Comparison of ENCODE assay signal across 21 mouse cellular contexts in the genomic region with DNA sequence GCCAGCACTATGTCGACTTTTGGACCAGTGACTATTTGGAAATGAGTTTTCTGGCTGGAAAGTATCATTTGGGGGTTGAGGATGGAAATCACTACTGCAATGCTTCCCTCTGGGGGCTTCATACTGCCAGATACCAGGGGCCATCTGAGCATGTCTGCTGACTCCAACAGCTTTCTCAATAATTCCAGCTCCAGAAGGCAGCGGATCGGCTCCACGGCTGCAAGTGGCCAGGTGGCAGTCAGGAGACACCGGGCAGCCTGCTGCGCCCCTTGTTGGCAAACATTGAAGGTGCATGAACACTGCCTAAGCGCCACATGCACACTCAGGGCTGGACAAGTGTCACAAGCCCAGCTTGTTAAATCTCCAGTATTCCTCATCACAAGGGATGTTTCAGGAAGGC. TPM values are rescaled to one million over a fixed set of nuclear protein-coding genes. Genes with fewer than 3 reads are reported as not detected.
DNase-seq lines count a peak whose midpoint lies in the region; ATAC-seq and TF ChIP-seq lines count a peak whose summit lies in the region.
"Had no signal": no experiment of that assay in that cellular context is flagged by ENCODE, and none has a peak within 500 bp of the region (broad histone marks: within the 10 kb centered on the region; RNA-seq: fewer than 3 reads in every experiment).

No protein-coding gene starts in this region.

- no peaks in the 10 kb centered on the region for H3K27me3 ChIP-seq in hindbrain, postnatal 0 days (ENCODE audit: insufficient read depth, low read length)
- peaks cover 44% of the 10 kb centered on the region for H3K27me3 ChIP-seq in hindbrain, embryonic 10.5 days (ENCODE audit: insufficient read depth, poor library complexity, severe bottlenecking)

- no peaks in the 10 kb centered on the region; the same call in 1 of the 2 replicates for H3K4me1 ChIP-seq in hindbrain, postnatal 0 days (ENCODE audit: insufficient read depth, low read length)
- peaks cover 37% of the 10 kb centered on the region for H3K4me1 ChIP-seq in hindbrain, embryonic 10.5 days (replicated peaks)

- no peak for TF ChIP-seq CTCF in hindbrain, postnatal 0 days (IDR thresholded peaks at IDR 0.05; ENCODE audit: low read depth)

- no peak overlapping the region for H3K9ac ChIP-seq in hindbrain, postnatal 0 days (replicated peaks; ENCODE audit: low read length)
- H3K9ac ChIP-seq: embryonic facial prominence, embryonic 12.5 days had no signal

- no peak for ATAC-seq in hindbrain, postnatal 0 days
- ATAC-seq in cerebellum, adult (ENCODE audit: insufficient number of reproducible peaks, low FRiP score, low TSS enrichment), result peak; percentile 59; the same call in 1 of the 2 replicates
- ATAC-seq: hindbrain, embryonic 16.5 days had no signal

- H3K27ac ChIP-seq in hindbrain, postnatal 0 days, result no peak overlapping the region
- H3K27ac ChIP-seq in hindbrain, embryonic 10.5 days, result no peak overlapping the region
- H3K27ac ChIP-seq: embryonic facial prominence, embryonic 12.5 days; midbrain, embryonic 10.5 days had no signal

- H3K9me3 ChIP-seq in hindbrain, postnatal 0 days (ENCODE audit: low read length), result no peaks in the 10 kb centered on the region
- H3K9me3 ChIP-seq in hindbrain, embryonic 10.5 days, result no peaks in the 10 kb centered on the region
- H3K9me3 ChIP-seq: embryonic facial prominence, embryonic 12.5 days; G1E; midbrain, embryonic 10.5 days had no signal

- no peaks in the 10 kb centered on the region for H3K36me3 ChIP-seq in hindbrain, postnatal 0 days (ENCODE audit: insufficient read depth, low read length)
- no peaks in the 10 kb centered on the region for H3K36me3 ChIP-seq in hindbrain, embryonic 10.5 days
- H3K36me3 ChIP-seq: embryonic facial prominence, embryonic 12.5 days; midbrain, embryonic 10.5 days had no signal

- H3K4me3 ChIP-seq in hindbrain, postnatal 0 days (ENCODE audit: low read length), result no peak overlapping the region
- H3K4me3 ChIP-seq in hindbrain, embryonic 10.5 days, result no peak overlapping the region
- H3K4me3 ChIP-seq: embryonic facial prominence, embryonic 12.5 days; midbrain, embryonic 10.5 days had no signal

- 72% methylated on average over 7 of the region's 7 CpGs for WGBS in hindbrain, postnatal 0 days
- WGBS in hindbrain, embryonic 10.5 days, result 94% methylated on average over 7 of the region's 7 CpGs

- DNase-seq in hindbrain, postnatal 0 days (ENCODE audit: low spot score), result peak; percentile 18
- DNase-seq in hindbrain, embryonic 10.5 days (ENCODE audit: low spot score), result no peak
- DNase-seq in cerebellum, adult 8-10 months, result peak; percentile 61
- DNase-seq in gastrocnemius, adult 8-10 months (ENCODE audit: low spot score in 2 of 2), result peak; percentile 5 to 17
- DNase-seq in right cerebral cortex, postnatal 10 days (ENCODE audit: low spot score in 2 of 2), result no peak
- DNase-seq in spleen, postnatal 14 days (ENCODE audit: low spot score in 2 of 2), result no peak
- DNase-seq in thymus, postnatal 14 days, result no peak
- DNase-seq: kidney, adult 18-20 months; lung, postnatal 36 days; right cerebral cortex, postnatal 14 days; thymus, adult 18-20 months had no signal

- no peak overlapping the region for H3K4me2 ChIP-seq in hindbrain, postnatal 0 days (ENCODE audit: low read depth, low read length)
- H3K4me2 ChIP-seq: embryonic facial prominence, embryonic 12.5 days had no signal

RNA-seq across cellular contexts. Expression of a gene that starts 2.2 kb away (rescaled TPM):
- 32.7 and 42.0 TPM in 2 replicates for total RNA-seq in hindbrain, postnatal 0 days (2014; rRNA removed)
- polyA plus RNA-seq in hindbrain, postnatal 0 days (2015; fragmentation: Nextera tagmentation; extraction: Ambion mirVana), result 30.5 and 31.5 TPM in 2 replicates
- 21.1 and 35.2 TPM in 2 replicates for polyA plus RNA-seq in hindbrain, embryonic 10.5 days (2016; fragmentation: Nextera tagmentation; extraction: Ambion mirVana)
- total RNA-seq in gastrocnemius, adult 8-10 months (2022), result 1 to 10 TPM in 3 of 4 experiments, under 1 TPM in 1; 0.73 to 2.6 (median 1.8) TPM

RNA-seq across cellular contexts. Expression of a gene that starts 55.9 kb away (rescaled TPM):
- not detected in 2 replicates for total RNA-seq in hindbrain, postnatal 0 days (2014; rRNA removed)
- polyA plus RNA-seq in hindbrain, postnatal 0 days (2015; fragmentation: Nextera tagmentation; extraction: Ambion mirVana), result 0.11 TPM in 2 replicates
- polyA plus RNA-seq in hindbrain, embryonic 10.5 days (2016; fragmentation: Nextera tagmentation; extraction: Ambion mirVana), result 0.26 and 0.36 TPM in 2 replicates
- total RNA-seq in gastrocnemius, adult 8-10 months (2022), result under 1 TPM in 1 of 4 experiments, not detected in 3; 0.16 TPM
- total RNA-seq: heart, adult 18-20 months; heart, postnatal 25 days; layer of hippocampus, postnatal 25 days; left cerebral cortex, postnatal 36 days had no signal
- polyA plus RNA-seq: G1E; large intestine, adult 2 months had no signal

Comparison
In these comparisons a context has a peak if more than half of its experiments do, and no peak if none do; other contexts are left out.
1. DNase-seq: peak in hindbrain, postnatal 0 days (single experiment), cerebellum, adult 8-10 months (single experiment) and gastrocnemius, adult 8-10 months (2 of 2); none in hindbrain, embryonic 10.5 days (single experiment), right cerebral cortex, postnatal 10 days (0 of 2), spleen, postnatal 14 days (0 of 2) and thymus, postnatal 14 days (single experiment).